Mouse (Mus musculus) cerebellum, adult 2 months (tissue): ENCODE data around the gene Swap70.

Experiments
- CTCF ChIP-seq: fragments of 200-500 bp; IDR thresholded peaks from 2 replicates; pipeline ENCODE4 v1.5.1; 2011; ENCODE audit warnings: low read depth, mild to moderate bottlenecking, control low read depth, low read length, moderate library complexity, borderline replicate concordance; ENCODE audit not compliant: insufficient read depth
- POLR2A ChIP-seq: fragments of 200-500 bp; IDR thresholded peaks from 2 replicates; pipeline ENCODE4 v1.6.1; 2011; ENCODE audit warnings: low read length, control low read depth, borderline replicate concordance; ENCODE audit not compliant: insufficient read depth

- no peak for TF ChIP-seq CTCF
- TF ChIP-seq POLR2A: no peak
These were observed 5.0 kb downstream of the Swap70 start for GRCm38 (mm10) chr7:110226484-110226883.
